In genomic region chr12:15604630-15605029, GRCm38 (mm10) we compare ENCODE assay signal across 17 mouse cellular contexts.
"Had no signal": no experiment of that assay in that cellular context is flagged by ENCODE, and none has a peak within 500 bp of the region (broad histone marks: within the 10 kb centered on the region; RNA-seq: fewer than 3 reads in every experiment).

No protein-coding gene starts in this region.

- H3K4me2 ChIP-seq: liver, embryonic 11.5 days; liver, embryonic 15.5 days; midbrain, embryonic 12.5 days; neural tube, embryonic 12.5 days had no signal

- H3K27ac ChIP-seq: left cerebral cortex, adult 2 months; limb, embryonic 10.5 days; liver, embryonic 15.5 days; macrophage; midbrain, embryonic 12.5 days; neural tube, embryonic 12.5 days had no signal

- H3K4me1 ChIP-seq: liver, embryonic 15.5 days; megakaryocyte, embryonic 14.5 days had no signal

- H3K9ac ChIP-seq: liver, embryonic 15.5 days; midbrain, embryonic 12.5 days; neural tube, embryonic 12.5 days had no signal

- H3K9me3 ChIP-seq: limb, embryonic 10.5 days; liver, embryonic 15.5 days; megakaryocyte, embryonic 14.5 days; midbrain, embryonic 12.5 days; neural tube, embryonic 12.5 days had no signal

- DNase-seq: kidney, adult 18-20 months; kidney, postnatal 10 days; kidney, postnatal 4 days; lung, adult 2 months; lung, postnatal 14 days; right cerebral cortex, postnatal 4 days; spleen, adult 18-20 months; thymus, adult 2 months; thymus, postnatal 36 days had no signal

- H3K4me3 ChIP-seq: left cerebral cortex, adult 2 months; limb, embryonic 10.5 days; liver, embryonic 15.5 days; megakaryocyte, embryonic 14.5 days; midbrain, embryonic 12.5 days; neural tube, embryonic 12.5 days had no signal

- H3K36me3 ChIP-seq: limb, embryonic 10.5 days; liver, embryonic 15.5 days; midbrain, embryonic 12.5 days; neural tube, embryonic 12.5 days had no signal

- H3K27me3 ChIP-seq: liver, embryonic 15.5 days; midbrain, embryonic 12.5 days; neural tube, embryonic 12.5 days had no signal
